ENCODE assay signal across 25 mouse cellular contexts in the genomic region with DNA sequence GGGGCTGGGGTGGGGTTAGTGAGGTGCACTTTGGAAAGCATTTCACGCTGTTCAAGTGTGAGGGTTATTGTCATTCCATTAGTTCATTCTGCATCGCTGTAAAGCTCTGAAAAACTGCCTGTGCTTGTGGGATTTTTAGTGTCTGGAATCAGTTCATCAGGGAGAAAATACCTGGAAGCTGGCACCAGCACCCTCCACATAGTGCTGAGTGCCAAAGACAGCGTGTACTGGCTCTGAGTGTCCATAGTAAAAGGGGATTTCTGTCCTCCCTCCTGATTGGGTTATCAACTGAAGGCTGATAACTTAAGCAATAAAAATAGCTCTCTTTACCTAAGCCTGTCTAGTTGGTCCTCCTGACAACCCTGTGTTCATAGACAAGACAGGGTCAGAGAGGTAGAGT. TPM values are rescaled to one million over a fixed set of nuclear protein-coding genes. Genes with fewer than 3 reads are reported as not detected.
DNase-seq lines count a peak whose midpoint lies in the region; ATAC-seq lines count a peak whose summit lies in the region.
"Had no signal": no experiment of that assay in that cellular context is flagged by ENCODE, and none has a peak within 500 bp of the region (broad histone marks: within the 10 kb centered on the region; RNA-seq: fewer than 3 reads in every experiment).

No protein-coding gene starts in this region.

- H3K4me3 ChIP-seq in midbrain, embryonic 11.5 days (ENCODE audit: low read depth, low read length), result no peak overlapping the region
- H3K4me3 ChIP-seq in midbrain, embryonic 14.5 days (replicated peaks; ENCODE audit: low read depth, low read length), result no peak overlapping the region
- H3K4me3 ChIP-seq: embryonic facial prominence, embryonic 13.5 days; forebrain, embryonic 12.5 days; heart, embryonic 12.5 days; hindbrain, embryonic 15.5 days had no signal

- H3K27me3 ChIP-seq in midbrain, embryonic 11.5 days (ENCODE audit: control insufficient read depth, insufficient read depth, low read length), result no peaks in the 10 kb centered on the region
- no peaks in the 10 kb centered on the region for H3K27me3 ChIP-seq in midbrain, embryonic 14.5 days (ENCODE audit: control insufficient read depth, insufficient read depth, low read length)
- H3K27me3 ChIP-seq: CH12.LX; embryonic facial prominence, embryonic 13.5 days; hindbrain, embryonic 15.5 days; Patski had no signal

- H3K4me2 ChIP-seq in midbrain, embryonic 11.5 days, result no peak overlapping the region
- no peak overlapping the region for H3K4me2 ChIP-seq in midbrain, embryonic 14.5 days (ENCODE audit: low read length)
- H3K4me2 ChIP-seq: embryonic facial prominence, embryonic 13.5 days; forebrain, embryonic 12.5 days; heart, embryonic 12.5 days; hindbrain, embryonic 15.5 days had no signal

- no peaks in the 10 kb centered on the region for H3K4me1 ChIP-seq in midbrain, embryonic 11.5 days (ENCODE audit: control insufficient read depth, insufficient read depth, low read length)
- no peaks in the 10 kb centered on the region for H3K4me1 ChIP-seq in midbrain, embryonic 14.5 days (ENCODE audit: control insufficient read depth, insufficient read depth, low read length)
- H3K4me1 ChIP-seq: embryonic facial prominence, embryonic 13.5 days; forebrain, embryonic 12.5 days; hindbrain, embryonic 15.5 days had no signal

- intact Hi-C loops in left cerebral cortex, postnatal 10 days (cut with DNase I), result no loop called here

- WGBS in midbrain, embryonic 11.5 days, result 90% methylated on average over 3 of the region's 3 CpGs
- WGBS in midbrain, embryonic 14.5 days, result 91% methylated on average over 3 of the region's 3 CpGs

- H3K36me3 ChIP-seq in midbrain, embryonic 11.5 days (ENCODE audit: control insufficient read depth, insufficient read depth, low read length), result no peaks in the 10 kb centered on the region
- H3K36me3 ChIP-seq in midbrain, embryonic 14.5 days (ENCODE audit: control insufficient read depth, insufficient read depth, low read length), result peaks cover 8% of the 10 kb centered on the region; the same call in 1 of the 2 replicates
- H3K36me3 ChIP-seq: embryonic facial prominence, embryonic 13.5 days; forebrain, embryonic 12.5 days; heart, embryonic 12.5 days had no signal

- ATAC-seq in midbrain, embryonic 11.5 days (ENCODE audit: low FRiP score), result no peak
- ATAC-seq in midbrain, embryonic 14.5 days (ENCODE audit: low FRiP score, low TSS enrichment), result no peak
- ATAC-seq: activated CD4-positive, CD25-positive, alpha-beta regulatory T cell, adult 4 months; forebrain, embryonic 16.5 days; Patski had no signal

- peak; percentile 65 to 69 for DNase-seq in cerebellum, adult 18-20 months
- DNase-seq in cerebellum, adult 11 months, result no peak
- DNase-seq in midbrain, embryonic 11.5 days (ENCODE audit: low spot score, missing footprints), result peak; percentile 49
- DNase-seq in midbrain, embryonic 14.5 days, result no peak
- peak; percentile 54 to 74 for DNase-seq in cerebellum, postnatal 14 days
- DNase-seq in left cerebral cortex, postnatal 10 days (ENCODE audit: extremely low spot score in 1 of 2, low spot score in 2 of 2), result no peak
- DNase-seq: adrenal gland, postnatal 14 days; gastrocnemius, postnatal 14 days; heart, postnatal 36 days; kidney, adult 11 months had no signal

- no peak overlapping the region for H3K9ac ChIP-seq in midbrain, embryonic 11.5 days (ENCODE audit: low read length)
- no peak overlapping the region for H3K9ac ChIP-seq in midbrain, embryonic 14.5 days (replicated peaks; ENCODE audit: low read length)
- H3K9ac ChIP-seq: embryonic facial prominence, embryonic 13.5 days; forebrain, embryonic 12.5 days; heart, embryonic 12.5 days; hindbrain, embryonic 15.5 days had no signal

- H3K9me3 ChIP-seq in midbrain, embryonic 11.5 days (ENCODE audit: control insufficient read depth, low read length), result no peaks in the 10 kb centered on the region
- H3K9me3 ChIP-seq in midbrain, embryonic 14.5 days (ENCODE audit: control insufficient read depth, low read length), result no peaks in the 10 kb centered on the region
- H3K9me3 ChIP-seq: embryonic facial prominence, embryonic 13.5 days; forebrain, embryonic 12.5 days; heart, embryonic 12.5 days; hindbrain, embryonic 15.5 days had no signal

- H3K27ac ChIP-seq in midbrain, embryonic 11.5 days (ENCODE audit: low read depth, low read length), result no peak overlapping the region
- H3K27ac ChIP-seq in midbrain, embryonic 14.5 days (replicated peaks; ENCODE audit: low read depth, low read length), result no peak overlapping the region
- H3K27ac ChIP-seq: embryonic facial prominence, embryonic 13.5 days; forebrain, embryonic 12.5 days; hindbrain, embryonic 15.5 days had no signal

RNA-seq across cellular contexts. Expression of a gene that starts 8.5 kb away (rescaled TPM):
- polyA plus RNA-seq in midbrain, embryonic 11.5 days (2014; fragmentation: Nextera tagmentation; extraction: Ambion mirVana), result 0.05 and 0.06 TPM in 2 replicates
- polyA plus RNA-seq in midbrain, embryonic 14.5 days (2014; fragmentation: Nextera tagmentation; extraction: Ambion mirVana), result 8.4 and 11.5 TPM in 2 replicates
- 10 to 100 TPM; 11.8 to 19.4 TPM for total RNA-seq in left cerebral cortex, postnatal 10 days (2021)
- total RNA-seq: CH12.LX had no signal
- polyA plus RNA-seq: heart, embryonic 12.5 days had no signal

RNA-seq across cellular contexts. Expression of a gene that starts 33.4 kb away (rescaled TPM):
- not detected in 2 replicates for polyA plus RNA-seq in midbrain, embryonic 11.5 days (2014; fragmentation: Nextera tagmentation; extraction: Ambion mirVana)
- not detected in 2 replicates for polyA plus RNA-seq in midbrain, embryonic 14.5 days (2014; fragmentation: Nextera tagmentation; extraction: Ambion mirVana)
- not detected for total RNA-seq in left cerebral cortex, postnatal 10 days (2021)
- total RNA-seq: adrenal gland, adult 18-20 months; adrenal gland, postnatal 14 days; CH12.LX; gastrocnemius, postnatal 14 days; heart, adult 8-10 months; heart, postnatal 36 days had no signal
- polyA plus RNA-seq: activated CD4-positive, CD25-positive, alpha-beta regulatory T cell, adult 4 months; cortical plate, adult 2 months; embryonic facial prominence, embryonic 13.5 days; forebrain, embryonic 12.5 days; forebrain, embryonic 16.5 days; frontal cortex, adult 2 months; gonadal fat pad, adult 2 months; heart, embryonic 12.5 days; heart, embryonic 16.5 days; hindbrain, embryonic 11.5 days; hindbrain, embryonic 15.5 days; Patski had no signal

Comparison
In these comparisons a context has a peak if more than half of its experiments do, and no peak if none do; other contexts are left out.
1. DNase-seq: peak in cerebellum, adult 18-20 months (2 of 2), midbrain, embryonic 11.5 days (single experiment) and cerebellum, postnatal 14 days (2 of 2); none in cerebellum, adult 11 months (single experiment), midbrain, embryonic 14.5 days (single experiment) and left cerebral cortex, postnatal 10 days (0 of 2).